Mouse (Mus musculus): ENCODE measurements around the gene 4931428L18Rik. TPM values are rescaled to one million over a fixed set of nuclear protein-coding genes. Genes with fewer than 3 reads are reported as not detected.
A peak's percentile ranks its signal among the peaks of the same experiment; 100 is the strongest.

Gene 4931428L18Rik
- polyA plus RNA-seq, 1 experiment from 2014 or later = not detected

DNA sequence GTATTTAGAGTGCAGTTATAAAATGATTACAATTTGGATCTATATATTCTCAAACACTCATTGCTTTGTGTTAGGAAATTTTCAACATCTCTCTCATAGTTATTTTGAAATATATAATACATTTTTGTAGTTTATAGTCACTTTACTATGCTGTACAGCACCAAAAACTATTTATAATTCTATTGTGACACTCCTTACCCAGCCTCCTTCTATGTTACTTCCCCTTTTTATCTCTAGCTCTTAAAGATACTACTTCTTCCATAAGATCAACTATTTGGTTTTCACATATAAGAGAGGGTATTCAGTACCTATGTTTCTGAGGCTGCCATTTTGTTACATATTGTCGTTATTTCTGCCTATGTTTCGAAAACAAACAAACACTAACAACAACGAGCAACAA, 114.5 kb downstream of the 4931428L18Rik start:
- Histone ChIP-seq H3K4me1 (ENCODE audit: control insufficient read depth, insufficient read depth, low read length) (peaks cover under 1% of the 10 kb centered on the region; the same call in 1 of the 2 replicates), H3K27ac (ENCODE audit: low read length) (no peak overlapping the region), H3K9ac (ENCODE audit: low read depth, low read length) (no peak overlapping the region), H3K4me2 (ENCODE audit: low read depth, low read length) (no peak overlapping the region), H3K4me3 (ENCODE audit: low read length) (no peak overlapping the region), H3K9me3 (ENCODE audit: control insufficient read depth, low read length) (no peaks in the 10 kb centered on the region), H3K36me3 (ENCODE audit: control insufficient read depth, insufficient read depth, low read length) (no peaks in the 10 kb centered on the region), H3K27me3 (replicated peaks; ENCODE audit: control insufficient read depth, insufficient read depth, low read length) (no peaks in the 10 kb centered on the region)
- no peak for ATAC-seq
- WGBS = 91% methylated on average over 3 of the region's 3 CpGs

DNA sequence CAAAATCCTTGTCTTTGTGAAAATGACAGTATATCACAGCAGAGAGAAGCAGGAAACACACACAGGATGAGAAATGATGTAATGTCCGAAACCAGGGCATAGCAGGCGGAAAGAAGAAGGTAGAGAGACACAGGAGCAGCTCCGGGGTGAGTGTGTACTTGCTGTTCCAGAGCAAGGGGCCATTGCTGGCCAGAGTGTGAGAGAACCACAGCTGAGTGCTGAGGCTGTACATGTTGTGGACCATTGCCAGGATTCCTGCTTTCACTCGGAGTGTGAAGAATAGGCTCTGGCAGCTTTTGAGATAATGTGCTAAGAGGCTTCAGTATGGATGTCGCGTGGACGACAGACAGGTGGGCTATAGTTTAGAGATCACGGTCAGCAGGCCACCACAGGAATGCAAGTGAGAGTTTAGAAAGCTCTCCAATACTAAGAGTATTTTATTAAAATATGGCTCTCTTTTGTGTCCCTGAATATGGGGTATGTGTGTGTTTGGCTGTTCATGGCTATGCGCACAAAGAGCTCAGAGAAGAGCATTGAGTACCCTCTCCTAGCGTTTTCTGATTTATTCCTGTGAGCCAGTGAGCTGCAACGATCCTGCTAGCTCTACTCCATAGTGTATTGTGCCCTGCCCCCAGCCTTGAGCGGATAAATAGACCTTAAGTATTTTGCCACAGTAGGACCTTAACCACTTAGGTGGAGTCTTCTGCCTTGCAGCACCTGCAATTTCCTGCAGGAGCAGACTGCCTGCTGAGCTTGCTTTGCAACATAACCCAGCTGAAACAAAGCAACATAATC, 119.4 kb downstream of the 4931428L18Rik start:
- peak; percentile 56; the same call in 1 of the 2 replicates for ATAC-seq
- Histone ChIP-seq H3K4me3 (ENCODE audit: low read length) (no peak overlapping the region), H3K4me1 (ENCODE audit: control insufficient read depth, insufficient read depth, low read length) (peaks cover 7% of the 10 kb centered on the region; the same call in 1 of the 2 replicates), H3K27ac (ENCODE audit: low read length) (peak overlapping the region; percentile 27; the same call in 1 of the 2 replicates), H3K36me3 (ENCODE audit: control insufficient read depth, insufficient read depth, low read length) (no peaks in the 10 kb centered on the region), H3K27me3 (replicated peaks; ENCODE audit: control insufficient read depth, insufficient read depth, low read length) (no peaks in the 10 kb centered on the region), H3K9me3 (ENCODE audit: control insufficient read depth, low read length) (no peaks in the 10 kb centered on the region), H3K9ac (ENCODE audit: low read depth, low read length) (no peak overlapping the region), H3K4me2 (ENCODE audit: low read depth, low read length) (no peak overlapping the region)
- 61% methylated on average over 12 of the region's 12 CpGs for WGBS

GRCm38 (mm10) chr1:31102280-31102679, 120.2 kb downstream of the 4931428L18Rik start:
- no peak overlapping the region for H3K9ac ChIP-seq (ENCODE audit: low read depth, low read length)
- H3K27ac ChIP-seq (ENCODE audit: low read length) = no peak overlapping the region
- H3K4me3 ChIP-seq (ENCODE audit: low read length) = no peak overlapping the region
- ATAC-seq = no peak
- H3K4me2 ChIP-seq (ENCODE audit: low read depth, low read length) = no peak overlapping the region
- H3K9me3 ChIP-seq (ENCODE audit: control insufficient read depth, low read length) = no peaks in the 10 kb centered on the region
- no peaks in the 10 kb centered on the region for H3K36me3 ChIP-seq (ENCODE audit: control insufficient read depth, insufficient read depth, low read length)
- peaks cover 7% of the 10 kb centered on the region; the same call in 1 of the 2 replicates for H3K4me1 ChIP-seq (ENCODE audit: control insufficient read depth, insufficient read depth, low read length)
- 52% methylated on average over 2 of the region's 2 CpGs for WGBS
- H3K27me3 ChIP-seq (replicated peaks; ENCODE audit: control insufficient read depth, insufficient read depth, low read length) = no peaks in the 10 kb centered on the region

- Histone ChIP-seq H3K9me3 (ENCODE audit: control insufficient read depth, low read length) (no peaks in the 10 kb centered on the region), H3K27me3 (replicated peaks; ENCODE audit: control insufficient read depth, insufficient read depth, low read length) (no peaks in the 10 kb centered on the region), H3K4me2 (ENCODE audit: low read depth, low read length) (no peak overlapping the region), H3K4me1 (ENCODE audit: control insufficient read depth, insufficient read depth, low read length) (peaks cover 16% of the 10 kb centered on the region), H3K4me3 (ENCODE audit: low read length) (no peak overlapping the region), H3K36me3 (ENCODE audit: control insufficient read depth, insufficient read depth, low read length) (no peaks in the 10 kb centered on the region), H3K9ac (ENCODE audit: low read depth, low read length) (no peak overlapping the region), H3K27ac (ENCODE audit: low read length) (no peak overlapping the region; the same call in 1 of the 2 replicates)
- 69% methylated on average over 3 of the region's 3 CpGs for WGBS
- ATAC-seq = peak; percentile 74
These were observed 125.3 kb downstream of the 4931428L18Rik start for GRCm38 (mm10) chr1:31097208-31097607.

DNA sequence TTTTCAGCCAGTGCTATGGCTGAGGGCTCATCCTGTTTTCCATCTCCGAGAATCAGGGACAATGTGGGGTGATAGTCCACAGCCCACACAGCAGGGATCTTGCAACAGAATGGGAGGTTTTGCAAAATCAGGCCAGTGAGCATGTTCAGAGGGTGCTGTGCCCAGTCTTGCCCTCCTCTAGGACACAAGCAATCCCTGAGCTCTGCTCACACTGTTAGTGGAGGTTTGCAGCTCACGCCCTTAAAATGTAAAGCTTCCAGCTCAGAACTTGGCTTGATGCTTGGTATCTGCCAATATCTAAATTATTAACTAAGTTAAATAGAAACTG, 126.1 kb downstream of the 4931428L18Rik start:
- no peak for ATAC-seq
- H3K4me1 ChIP-seq (ENCODE audit: control insufficient read depth, insufficient read depth, low read length) = peaks cover 15% of the 10 kb centered on the region
- no peaks in the 10 kb centered on the region for H3K36me3 ChIP-seq (ENCODE audit: control insufficient read depth, insufficient read depth, low read length)
- no peak overlapping the region for H3K4me2 ChIP-seq (ENCODE audit: low read depth, low read length)
- H3K9ac ChIP-seq (ENCODE audit: low read depth, low read length) = no peak overlapping the region
- H3K4me3 ChIP-seq (ENCODE audit: low read length) = no peak overlapping the region
- no peaks in the 10 kb centered on the region for H3K27me3 ChIP-seq (replicated peaks; ENCODE audit: control insufficient read depth, insufficient read depth, low read length)
- no peaks in the 10 kb centered on the region for H3K9me3 ChIP-seq (ENCODE audit: control insufficient read depth, low read length)
- 35% methylated on average over 2 of the region's 2 CpGs for WGBS
- peak overlapping the region; percentile 23 for H3K27ac ChIP-seq (ENCODE audit: low read length)

DNA sequence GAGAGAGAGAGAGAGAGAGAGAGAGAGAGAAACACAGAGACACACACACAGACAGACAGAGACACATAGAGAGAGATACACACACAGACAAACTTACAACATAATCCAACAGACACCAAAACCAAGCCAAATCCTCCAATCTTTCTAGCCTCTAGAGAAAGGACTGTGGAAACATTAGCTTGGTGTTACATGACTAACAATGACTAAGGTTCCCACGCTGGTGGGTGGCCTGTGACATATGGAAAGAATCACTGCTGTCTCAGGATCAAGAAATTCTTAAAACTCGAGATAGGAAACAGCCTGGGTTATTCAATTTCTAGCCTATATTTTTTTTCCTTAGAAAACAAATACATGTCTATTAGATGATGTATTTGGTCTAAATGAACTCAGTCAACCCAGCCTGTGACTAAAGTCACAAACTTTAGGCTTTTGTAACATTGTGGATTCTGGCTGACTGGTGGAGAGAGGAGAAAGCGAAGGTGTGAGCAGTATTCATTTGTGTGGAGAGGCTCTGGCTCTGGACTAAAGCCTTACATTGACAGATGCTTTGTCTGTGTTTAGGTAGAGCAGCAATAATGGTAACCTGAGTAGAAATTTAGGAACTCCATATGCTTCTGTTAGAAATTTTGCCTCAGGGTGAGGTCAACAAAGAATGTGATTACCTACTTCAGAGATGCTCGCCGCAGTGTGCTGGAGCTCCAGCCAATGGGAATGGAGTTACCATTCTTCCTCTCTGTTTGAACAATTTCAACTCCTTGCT, 126.6 kb downstream of the 4931428L18Rik start:
- Histone ChIP-seq H3K4me3 (ENCODE audit: low read length) (no peak overlapping the region), H3K9ac (ENCODE audit: low read depth, low read length) (no peak overlapping the region), H3K9me3 (ENCODE audit: control insufficient read depth, low read length) (no peaks in the 10 kb centered on the region), H3K36me3 (ENCODE audit: control insufficient read depth, insufficient read depth, low read length) (no peaks in the 10 kb centered on the region), H3K4me1 (ENCODE audit: control insufficient read depth, insufficient read depth, low read length) (peaks cover 15% of the 10 kb centered on the region), H3K4me2 (ENCODE audit: low read depth, low read length) (no peak overlapping the region), H3K27ac (ENCODE audit: low read length) (peak overlapping the region; percentile 23), H3K27me3 (replicated peaks; ENCODE audit: control insufficient read depth, insufficient read depth, low read length) (no peaks in the 10 kb centered on the region)
- ATAC-seq = no peak
- WGBS = 52% methylated on average over 5 of the region's 5 CpGs

DNA sequence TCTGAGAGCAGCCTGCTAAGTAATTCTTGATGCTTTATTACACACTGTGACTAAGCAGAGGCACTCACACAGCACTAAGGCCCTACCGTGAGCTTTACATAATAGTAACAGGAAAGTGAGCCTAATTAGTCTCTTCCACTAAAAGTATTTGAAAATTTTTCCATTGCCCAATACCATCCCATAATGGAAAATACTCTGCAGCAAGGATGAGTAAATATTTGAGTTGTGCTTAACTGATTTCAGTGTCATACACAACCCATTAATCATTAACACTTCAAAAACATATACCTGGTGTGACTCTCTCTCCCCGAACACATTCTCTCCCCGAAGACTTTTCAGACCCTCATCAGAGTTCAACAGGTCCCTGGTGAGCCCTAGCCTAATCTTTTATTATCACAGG, 127.7 kb downstream of the 4931428L18Rik start:
- H3K4me1 ChIP-seq (ENCODE audit: control insufficient read depth, insufficient read depth, low read length) = peaks cover 15% of the 10 kb centered on the region
- no peak overlapping the region for H3K4me3 ChIP-seq (ENCODE audit: low read length)
- no peaks in the 10 kb centered on the region for H3K9me3 ChIP-seq (ENCODE audit: control insufficient read depth, low read length)
- 52% methylated on average over 3 of the region's 3 CpGs for WGBS
- H3K4me2 ChIP-seq (ENCODE audit: low read depth, low read length) = 0 out of 2 replicates have a peak overlapping the region, but pooled peaks have one; percentile 4
- peak; percentile 87 for ATAC-seq
- no peaks in the 10 kb centered on the region for H3K27me3 ChIP-seq (replicated peaks; ENCODE audit: control insufficient read depth, insufficient read depth, low read length)
- no peak overlapping the region for H3K9ac ChIP-seq (ENCODE audit: low read depth, low read length)
- no peaks in the 10 kb centered on the region for H3K36me3 ChIP-seq (ENCODE audit: control insufficient read depth, insufficient read depth, low read length)
- peak overlapping the region; percentile 52 for H3K27ac ChIP-seq (ENCODE audit: low read length)

DNA sequence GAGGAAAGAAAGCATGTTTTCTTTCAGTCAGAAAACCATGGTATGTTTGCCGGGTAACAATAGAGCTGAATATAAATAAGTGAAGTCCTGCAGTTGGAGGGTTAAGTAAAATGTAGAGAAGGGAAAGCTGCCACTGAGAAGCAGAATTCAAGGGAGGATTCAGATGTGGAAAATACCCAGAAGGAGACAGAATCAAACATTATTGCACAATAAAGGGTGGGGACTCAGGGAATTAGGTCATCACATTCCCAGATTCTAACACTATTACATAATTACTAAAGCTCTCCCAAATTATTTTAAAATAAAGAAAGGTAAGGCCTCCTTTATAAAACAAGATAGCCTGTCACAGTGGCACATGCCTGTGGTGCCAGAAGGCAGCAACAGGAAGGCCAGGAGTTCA, 128.5 kb downstream of the 4931428L18Rik start:
- WGBS = 78% methylated on average over 1 of the region's 1 CpGs
- Histone ChIP-seq H3K27me3 (replicated peaks; ENCODE audit: control insufficient read depth, insufficient read depth, low read length) (no peaks in the 10 kb centered on the region), H3K4me1 (ENCODE audit: control insufficient read depth, insufficient read depth, low read length) (peaks cover 15% of the 10 kb centered on the region), H3K9me3 (ENCODE audit: control insufficient read depth, low read length) (no peaks in the 10 kb centered on the region), H3K4me3 (ENCODE audit: low read length) (no peak overlapping the region), H3K4me2 (ENCODE audit: low read depth, low read length) (no peak overlapping the region), H3K9ac (ENCODE audit: low read depth, low read length) (no peak overlapping the region), H3K27ac (ENCODE audit: low read length) (no peak overlapping the region), H3K36me3 (ENCODE audit: control insufficient read depth, insufficient read depth, low read length) (no peaks in the 10 kb centered on the region)
- ATAC-seq = no peak

DNA sequence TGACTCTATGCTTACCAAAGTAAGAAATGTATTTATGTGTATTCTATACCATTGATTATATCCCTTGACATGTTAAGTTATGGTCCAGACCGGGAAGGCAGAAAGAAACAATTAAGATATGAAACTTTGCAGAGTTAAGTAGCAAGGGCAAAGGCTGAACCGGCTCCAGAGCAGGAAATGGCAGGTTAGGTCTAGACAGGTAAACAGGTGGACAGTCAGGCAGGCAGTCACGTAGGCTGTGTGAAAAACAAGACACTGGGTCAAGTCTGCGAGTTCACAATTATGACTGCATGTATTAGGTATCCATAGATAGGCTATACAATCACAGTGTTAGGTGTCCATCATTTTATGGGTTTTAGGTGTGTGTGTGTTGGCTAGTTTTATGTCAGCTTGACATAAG, 133.8 kb downstream of the 4931428L18Rik start:
- peak; percentile 90 for ATAC-seq
- Histone ChIP-seq H3K27ac (ENCODE audit: low read length) (no peak overlapping the region; the same call in 1 of the 2 replicates), H3K4me1 (ENCODE audit: control insufficient read depth, insufficient read depth, low read length) (0 out of 2 replicates have a peak, but pooled peaks cover under 1% of the 10 kb centered on the region), H3K27me3 (replicated peaks; ENCODE audit: control insufficient read depth, insufficient read depth, low read length) (no peaks in the 10 kb centered on the region), H3K36me3 (ENCODE audit: control insufficient read depth, insufficient read depth, low read length) (no peaks in the 10 kb centered on the region), H3K9me3 (ENCODE audit: control insufficient read depth, low read length) (no peaks in the 10 kb centered on the region), H3K4me2 (ENCODE audit: low read depth, low read length) (no peak overlapping the region), H3K4me3 (ENCODE audit: low read length) (no peak overlapping the region), H3K9ac (ENCODE audit: low read depth, low read length) (no peak overlapping the region)
- WGBS = 60% methylated on average over 4 of the region's 4 CpGs

All from intestine, embryonic 16.5 days (tissue).